Mouse (Mus musculus) ES-Bruce4 (cell line): ENCODE results near the gene Paxbp1.

Experiments
- CTCF ChIP-seq: IDR thresholded peaks from one replicate; pipeline ENCODE4 v1.8.1; 2011; ENCODE audit warnings: low read depth, low read length
- EP300 ChIP-seq: IDR thresholded peaks from 2 replicates; pipeline ENCODE4 v1.6.1; 2011; ENCODE audit warnings: low read depth, low read length; ENCODE audit not compliant: insufficient read depth
- POLR2A ChIP-seq: IDR thresholded peaks from one replicate; pipeline ENCODE4 v1.8.1; 2011; ENCODE audit warnings: low read length; ENCODE audit not compliant: insufficient read depth

- no peak for TF ChIP-seq CTCF
- TF ChIP-seq POLR2A, result no peak
- TF ChIP-seq EP300, result no peak
These were observed 12.9 kb upstream of the Paxbp1 start for GRCm38 (mm10) chr16:91057261-91057660.
